Mouse (Mus musculus): ENCODE data around the gene Exoc4. TPM values are rescaled to one million over a fixed set of nuclear protein-coding genes. Genes with fewer than 3 reads are reported as not detected.

Gene Exoc4
- total RNA-seq, 2 experiments from 2014 or later = 44.1 to 58.5 TPM

DNA sequence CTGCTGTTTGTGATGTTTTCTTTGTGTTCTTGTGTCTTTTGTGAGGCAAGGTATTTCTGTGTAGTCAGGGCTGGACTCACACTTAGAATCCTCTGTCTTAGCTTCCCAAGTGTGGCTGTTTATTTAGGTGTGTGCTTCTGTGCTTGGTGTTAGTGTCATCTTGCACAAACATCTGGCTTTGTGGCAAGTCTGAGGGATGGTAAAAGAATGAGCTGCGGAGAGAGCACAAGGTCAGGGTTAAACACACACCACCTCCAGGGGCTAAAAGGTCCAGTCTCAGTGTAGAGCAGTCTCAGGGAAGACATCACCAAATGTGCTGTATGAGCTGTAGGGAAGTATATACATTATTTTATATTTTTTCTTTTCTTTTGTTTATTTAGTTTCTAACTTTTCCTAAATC lies 57.1 kb downstream of the Exoc4 start:
- ATAC-seq (replicated peaks; ENCODE audit: poor library complexity, severe bottlenecking) = no peak

DNA sequence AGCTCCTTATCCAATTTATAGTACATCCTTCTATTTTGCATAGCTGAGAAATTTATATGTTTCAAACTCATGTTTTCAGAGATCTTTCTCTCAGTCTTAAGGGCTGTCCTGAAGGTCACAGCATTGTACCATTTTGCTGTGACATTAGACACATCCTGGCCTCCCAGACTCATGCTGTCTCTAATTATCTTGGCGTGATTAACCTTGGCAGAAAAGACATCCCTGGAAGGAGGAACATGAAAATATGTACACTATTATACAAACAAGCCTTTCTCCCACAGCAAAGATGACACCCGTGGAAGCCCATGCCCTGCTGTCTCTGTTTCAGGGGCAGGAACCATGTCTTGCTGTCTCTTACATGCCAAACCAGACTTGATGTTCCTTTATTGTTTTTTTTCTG lies 59.8 kb downstream of the Exoc4 start:
- ATAC-seq (replicated peaks; ENCODE audit: poor library complexity, severe bottlenecking) = no peak

- ATAC-seq (replicated peaks; ENCODE audit: poor library complexity, severe bottlenecking) = no peak
Observed at GRCm38 (mm10) chr6:33310486-33310885, 61.6 kb downstream of the Exoc4 start.

DNA sequence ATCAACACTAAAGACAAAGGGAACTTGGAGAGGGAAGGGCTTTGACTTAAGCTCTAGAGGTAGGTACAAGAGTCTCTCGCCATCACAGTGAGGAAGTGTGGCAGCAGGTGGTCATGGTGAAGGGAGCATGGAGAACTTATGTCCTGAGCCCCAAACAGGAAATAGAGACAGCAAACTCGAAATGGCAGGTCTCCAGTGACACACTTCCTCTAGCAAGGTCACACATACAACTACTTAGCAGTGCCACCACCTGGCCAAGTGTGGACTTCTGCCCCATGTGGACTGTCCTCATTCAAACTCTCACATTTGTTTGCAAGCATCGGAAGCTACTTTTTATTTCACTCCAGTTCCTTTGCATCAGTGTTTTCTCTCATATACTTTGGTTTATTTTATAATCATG lies 74.0 kb downstream of the Exoc4 start:
- ATAC-seq (replicated peaks; ENCODE audit: poor library complexity, severe bottlenecking) = no peak

GRCm38 (mm10) chr6:33323386-33323785 lies 74.5 kb downstream of the Exoc4 start:
- no peak for ATAC-seq (replicated peaks; ENCODE audit: poor library complexity, severe bottlenecking)

DNA sequence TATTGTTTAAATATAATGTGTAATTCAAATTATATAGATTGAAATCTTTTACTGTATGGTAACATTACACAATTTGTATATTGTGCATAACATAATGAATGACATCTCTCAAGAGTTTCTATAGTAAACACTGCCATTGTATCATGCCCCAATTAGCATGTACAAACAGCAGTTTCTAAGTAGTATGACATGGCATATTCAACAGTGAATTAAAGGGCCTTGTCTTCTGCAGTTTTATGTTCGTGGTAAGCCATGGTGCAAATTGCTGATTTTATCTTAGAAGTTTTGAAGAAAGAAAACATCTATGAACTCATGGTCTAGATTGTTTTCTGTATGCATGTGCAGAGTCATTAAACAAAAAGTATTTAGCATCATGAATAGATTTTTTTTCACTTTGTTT lies 79.4 kb downstream of the Exoc4 start:
- ATAC-seq (replicated peaks; ENCODE audit: poor library complexity, severe bottlenecking) = no peak

- no peak for ATAC-seq (replicated peaks; ENCODE audit: poor library complexity, severe bottlenecking)
Observed at GRCm38 (mm10) chr6:33347088-33347775, 98.3 kb downstream of the Exoc4 start.

DNA sequence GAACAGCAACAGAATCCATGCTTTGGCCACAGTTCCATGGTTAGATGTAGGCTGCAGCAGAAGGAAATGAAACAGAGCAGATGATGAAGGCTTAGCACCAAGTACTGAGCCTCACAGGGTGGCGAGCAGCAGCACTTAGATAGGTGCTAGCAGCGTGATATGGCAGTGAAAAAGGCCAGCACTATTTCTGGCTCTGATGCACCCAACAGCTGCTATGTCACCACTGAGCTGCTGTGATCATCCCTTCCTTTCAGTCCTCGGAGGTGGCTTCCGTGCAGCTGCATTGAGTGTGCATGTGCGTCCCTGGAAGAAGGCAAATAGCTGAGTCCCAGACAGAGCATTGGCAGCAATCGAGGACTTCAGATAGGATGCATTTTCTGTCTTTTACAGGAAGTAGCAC lies 112.7 kb downstream of the Exoc4 start:
- ATAC-seq (replicated peaks; ENCODE audit: poor library complexity, severe bottlenecking) = no peak

- ATAC-seq (replicated peaks; ENCODE audit: poor library complexity, severe bottlenecking) = no peak
Observed at GRCm38 (mm10) chr6:33380517-33380916, 131.6 kb downstream of the Exoc4 start.

DNA sequence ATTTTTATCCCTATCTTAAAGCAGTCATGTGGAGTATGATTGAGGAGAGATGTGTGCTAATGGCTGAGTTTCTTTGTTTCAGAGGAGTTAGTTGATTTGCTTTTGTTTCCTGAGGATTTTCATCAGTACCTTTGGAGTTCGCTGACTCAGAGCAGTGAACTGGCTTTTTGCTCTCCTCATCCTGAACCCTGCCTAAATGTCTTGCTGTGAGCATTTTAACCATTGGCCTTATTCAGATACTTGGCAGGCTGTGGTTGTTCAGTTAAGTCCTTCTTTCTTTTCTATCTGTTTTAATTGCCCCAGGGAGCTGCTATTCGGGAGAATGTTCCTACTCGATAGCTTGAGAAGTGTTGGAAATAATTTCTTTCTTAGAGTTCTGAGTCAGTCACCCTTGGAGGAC lies 133.3 kb downstream of the Exoc4 start:
- ATAC-seq (replicated peaks; ENCODE audit: poor library complexity, severe bottlenecking) = no peak

GRCm38 (mm10) chr6:33392020-33392419 lies 143.1 kb downstream of the Exoc4 start:
- ATAC-seq (replicated peaks; ENCODE audit: poor library complexity, severe bottlenecking) = no peak

- no peak for ATAC-seq (replicated peaks; ENCODE audit: poor library complexity, severe bottlenecking)
Observed at GRCm38 (mm10) chr6:33399491-33399890, 150.6 kb downstream of the Exoc4 start.

- peak; percentile 99 for ATAC-seq (replicated peaks; ENCODE audit: poor library complexity, severe bottlenecking)
Observed at GRCm38 (mm10) chr6:33401161-33401560, 152.3 kb downstream of the Exoc4 start.

GRCm38 (mm10) chr6:33405562-33406275 lies 156.8 kb downstream of the Exoc4 start:
- no peak for ATAC-seq (replicated peaks; ENCODE audit: poor library complexity, severe bottlenecking)

- ATAC-seq (replicated peaks; ENCODE audit: poor library complexity, severe bottlenecking) = no peak
Observed at GRCm38 (mm10) chr6:33409586-33409985, 160.7 kb downstream of the Exoc4 start.

- no peak for ATAC-seq (replicated peaks; ENCODE audit: poor library complexity, severe bottlenecking)
Observed at GRCm38 (mm10) chr6:33425007-33425406, 176.1 kb downstream of the Exoc4 start.

GRCm38 (mm10) chr6:33431207-33431787 lies 182.4 kb downstream of the Exoc4 start:
- ATAC-seq (replicated peaks; ENCODE audit: poor library complexity, severe bottlenecking) = no peak

- no peak for ATAC-seq (replicated peaks; ENCODE audit: poor library complexity, severe bottlenecking)
Observed at GRCm38 (mm10) chr6:33440508-33440907, 191.6 kb downstream of the Exoc4 start.

DNA sequence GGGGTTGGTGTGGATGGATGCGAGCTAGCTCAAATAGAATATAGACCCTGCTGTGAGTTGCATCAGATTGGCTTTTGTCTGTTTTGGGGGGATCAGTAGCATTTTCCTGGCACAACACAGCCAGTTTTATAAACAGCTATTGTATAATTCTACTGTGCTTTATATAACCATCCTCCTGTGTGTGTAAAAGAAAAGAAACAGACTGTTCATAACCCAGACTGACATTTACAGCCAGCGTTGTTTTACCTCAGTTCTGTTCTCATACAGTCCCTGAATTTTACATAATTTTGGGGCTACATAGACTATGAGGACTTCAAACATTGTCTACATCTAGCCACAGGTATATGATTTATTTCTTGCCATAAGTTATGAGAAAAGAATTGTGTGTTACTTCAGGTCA lies 204.9 kb downstream of the Exoc4 start:
- no peak for ATAC-seq (replicated peaks; ENCODE audit: poor library complexity, severe bottlenecking)

- ATAC-seq (replicated peaks; ENCODE audit: poor library complexity, severe bottlenecking) = no peak
Observed at GRCm38 (mm10) chr6:33454354-33454753, 205.5 kb downstream of the Exoc4 start.

DNA sequence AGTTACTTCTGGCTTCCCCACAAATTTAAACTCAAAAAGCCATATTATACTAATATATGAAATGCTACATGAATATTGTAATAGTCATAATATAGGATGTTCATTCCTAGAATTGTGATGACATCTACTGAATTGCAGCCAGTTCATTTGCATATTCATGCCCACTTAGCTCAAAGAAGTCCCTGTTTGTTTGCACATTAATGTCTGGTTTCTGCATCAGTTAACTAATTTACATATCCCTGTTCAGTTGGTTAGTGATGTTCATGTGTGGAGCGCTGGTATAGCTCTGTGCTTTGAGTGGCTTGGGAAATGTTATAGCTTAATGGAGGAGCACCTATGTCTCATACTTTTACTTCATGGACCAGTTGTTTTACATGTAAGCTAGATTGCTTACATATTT lies 206.4 kb downstream of the Exoc4 start:
- ATAC-seq (replicated peaks; ENCODE audit: poor library complexity, severe bottlenecking) = no peak

GRCm38 (mm10) chr6:33464862-33465261 lies 216.0 kb downstream of the Exoc4 start:
- no peak for ATAC-seq (replicated peaks; ENCODE audit: poor library complexity, severe bottlenecking)
